Mouse (Mus musculus) limb, embryonic 13.5 days (tissue): ENCODE measurements at regions not wholly inside any gene's neighbourhood (a gene's known extent, or its start where the extent isn't known, plus 50 kb on each side); places are given as distances from the start of the nearest gene placed in this dataset.
A peak's percentile ranks its signal among the peaks of the same experiment; 100 is the strongest.
"Not testable (repeated sequence)": the region's sequence is repeated elsewhere in the genome, so short reads cannot be mapped to it uniquely, and the experiment has no call there.

Experiments
- ATAC-seq: fragments of 200-750 bp; cut with Nextera tagmentation; 2 replicates; pipeline ENCODE4 v1.8.0; 2017; ENCODE audit warnings: low read depth, moderate number of reproducible peaks, moderate TSS enrichment; ENCODE audit not compliant: low FRiP score
- H3K27ac ChIP-seq: fragments of 300-500 bp; sonication (generic); 2 replicates; pipeline ENCODE4 v1.5.1; 2015; ENCODE audit warnings: inconsistent platforms, mild to moderate bottlenecking, moderate library complexity
- H3K27me3 ChIP-seq: fragments of 300-500 bp; sonication (generic); 2 replicates; pipeline ENCODE4 v1.6.1; 2015; ENCODE audit warnings: mild to moderate bottlenecking, inconsistent platforms
- H3K36me3 ChIP-seq: fragments of 300-500 bp; sonication (generic); 2 replicates; pipeline ENCODE4 v1.6.1; 2015; ENCODE audit warnings: inconsistent platforms, mild to moderate bottlenecking, moderate library complexity
- H3K4me1 ChIP-seq: fragments of 300-500 bp; sonication (generic); 2 replicates; pipeline ENCODE4 v1.6.1; 2015; ENCODE audit warnings: inconsistent platforms
- H3K4me2 ChIP-seq: fragments of 300-500 bp; sonication (generic); replicated peaks from 2 replicates; pipeline ENCODE4 v1.6.1; 2015; ENCODE audit warnings: inconsistent platforms, mild to moderate bottlenecking, moderate library complexity
- H3K4me3 ChIP-seq: fragments of 300-500 bp; sonication (generic); 2 replicates; pipeline ENCODE4 v1.5.1; 2015; ENCODE audit warnings: moderate library complexity, mild to moderate bottlenecking, inconsistent platforms
- H3K9ac ChIP-seq: fragments of 300-500 bp; sonication (generic); 2 replicates; pipeline ENCODE4 v1.6.1; 2015; ENCODE audit warnings: mild to moderate bottlenecking, inconsistent platforms
- H3K9me3 ChIP-seq: fragments of 300-500 bp; sonication (generic); 2 replicates; pipeline ENCODE4 v1.6.1; 2016; ENCODE audit warnings: inconsistent platforms
- WGBS: fragments of 180-500 bp; shearing (Covaris S2); methylation state at CpG from one replicate; pipeline ENCODE4 v1.1.7; 2015; 5-methylcytosine and 5-hydroxymethylcytosine counted together

- H3K27ac ChIP-seq: no peak overlapping the region
- H3K36me3 ChIP-seq: no peaks in the 10 kb centered on the region
- H3K9ac ChIP-seq: no peak overlapping the region
- H3K4me2 ChIP-seq: no peak overlapping the region
- 66% methylated on average over 4 of the region's 4 CpGs for WGBS
- no peaks in the 10 kb centered on the region for H3K27me3 ChIP-seq
- no peak for ATAC-seq
- no peaks in the 10 kb centered on the region for H3K9me3 ChIP-seq
- no peaks in the 10 kb centered on the region for H3K4me1 ChIP-seq
- H3K4me3 ChIP-seq: no peak overlapping the region
Measured at GRCm38 (mm10) chr12:109764293-109764692, 164.2 kb upstream of the Rtl1 start.

GRCm38 (mm10) chr12:109766602-109767001 is 166.5 kb upstream of the Rtl1 start:
- not testable (repeated sequence) for H3K4me3 ChIP-seq, H3K4me1 ChIP-seq, H3K36me3 ChIP-seq, H3K9me3 ChIP-seq, H3K9ac ChIP-seq, H3K27me3 ChIP-seq, H3K4me2 ChIP-seq, ATAC-seq, H3K27ac ChIP-seq
- 90% methylated on average over 5 of the region's 5 CpGs for WGBS

- Histone ChIP-seq H3K4me3 (no peak overlapping the region), H3K27me3 (no peaks in the 10 kb centered on the region), H3K4me2 (no peak overlapping the region), H3K4me1 (no peaks in the 10 kb centered on the region), H3K9me3 (no peaks in the 10 kb centered on the region), H3K36me3 (no peaks in the 10 kb centered on the region), H3K27ac (no peak overlapping the region), H3K9ac (no peak overlapping the region)
- WGBS: 75% methylated on average over 2 of the region's 2 CpGs
- ATAC-seq: no peak
Measured at GRCm38 (mm10) chr12:109772543-109772942, 172.4 kb upstream of the Rtl1 start.

GRCm38 (mm10) chr12:109773909-109774313 is 173.8 kb upstream of the Rtl1 start:
- Histone ChIP-seq H3K27me3 (no peaks in the 10 kb centered on the region), H3K9me3 (no peaks in the 10 kb centered on the region), H3K4me1 (no peaks in the 10 kb centered on the region), H3K36me3 (no peaks in the 10 kb centered on the region), H3K4me3 (no peak overlapping the region), H3K9ac (no peak overlapping the region), H3K27ac (no peak overlapping the region), H3K4me2 (no peak overlapping the region)
- ATAC-seq: no peak
- WGBS: 85% methylated on average over 3 of the region's 3 CpGs

GRCm38 (mm10) chr12:109798846-109799245 is 198.7 kb upstream of the Rtl1 start:
- Histone ChIP-seq H3K4me3 (no peak overlapping the region), H3K9ac (no peak overlapping the region), H3K4me2 (no peak overlapping the region), H3K27me3 (no peaks in the 10 kb centered on the region), H3K27ac (no peak overlapping the region), H3K36me3 (no peaks in the 10 kb centered on the region), H3K9me3 (no peaks in the 10 kb centered on the region), H3K4me1 (no peaks in the 10 kb centered on the region)
- WGBS: 77% methylated on average over 3 of the region's 3 CpGs
- no peak for ATAC-seq

- no peak for ATAC-seq
- Histone ChIP-seq H3K27ac (no peak overlapping the region), H3K4me1 (no peaks in the 10 kb centered on the region), H3K4me2 (no peak overlapping the region), H3K9ac (no peak overlapping the region), H3K36me3 (no peaks in the 10 kb centered on the region), H3K4me3 (no peak overlapping the region), H3K9me3 (no peaks in the 10 kb centered on the region), H3K27me3 (no peaks in the 10 kb centered on the region)
- WGBS: 81% methylated on average over 1 of the region's 1 CpGs
Measured at GRCm38 (mm10) chr12:109799395-109799794, 199.3 kb upstream of the Rtl1 start.

- Histone ChIP-seq H3K27me3 (peaks cover 3% of the 10 kb centered on the region; the same call in 1 of the 2 replicates), H3K9me3 (no peaks in the 10 kb centered on the region), H3K36me3 (no peaks in the 10 kb centered on the region), H3K9ac (no peak overlapping the region), H3K4me2 (no peak overlapping the region), H3K27ac (no peak overlapping the region), H3K4me3 (no peak overlapping the region), H3K4me1 (peaks cover 7% of the 10 kb centered on the region)
- 86% methylated on average over 10 of the region's 10 CpGs for WGBS
- ATAC-seq: no peak
Measured at GRCm38 (mm10) chr12:109827241-109827915, 227.2 kb upstream of the Rtl1 start.

- Histone ChIP-seq H3K9ac (no peak overlapping the region), H3K36me3 (no peaks in the 10 kb centered on the region), H3K27ac (no peak overlapping the region), H3K4me3 (no peak overlapping the region), H3K4me1 (peaks cover 7% of the 10 kb centered on the region), H3K27me3 (peaks cover 12% of the 10 kb centered on the region), H3K9me3 (no peaks in the 10 kb centered on the region), H3K4me2 (0 out of 2 replicates have a peak overlapping the region, but pooled peaks have one; percentile 16)
- peak; percentile 44; the same call in 1 of the 2 replicates for ATAC-seq
- 24% methylated on average over 16 of the region's 16 CpGs for WGBS
Measured at GRCm38 (mm10) chr12:109830303-109831020, 230.3 kb upstream of the Rtl1 start.

- Histone ChIP-seq H3K36me3 (no peaks in the 10 kb centered on the region), H3K9me3 (0 out of 2 replicates have a peak, but pooled peaks cover 4% of the 10 kb centered on the region), H3K9ac (no peak overlapping the region), H3K4me1 (peaks cover 18% of the 10 kb centered on the region), H3K27me3 (peaks cover 12% of the 10 kb centered on the region), H3K4me2 (no peak overlapping the region), H3K4me3 (no peak overlapping the region), H3K27ac (no peak overlapping the region)
- ATAC-seq: no peak
- 44% methylated on average over 10 of the region's 10 CpGs for WGBS
Measured at GRCm38 (mm10) chr12:109832964-109833363, 232.8 kb upstream of the Rtl1 start.

- Histone ChIP-seq H3K4me1 (peaks cover 41% of the 10 kb centered on the region), H3K9ac (no peak overlapping the region)
- no peak for ATAC-seq
Measured at GRCm38 (mm10) chr12:109836521-109836920, 236.4 kb upstream of the Rtl1 start.

GRCm38 (mm10) chr12:109839126-109839587 is 239.0 kb upstream of the Rtl1 start:
- Histone ChIP-seq H3K27me3 (peaks cover 6% of the 10 kb centered on the region; the same call in 1 of the 2 replicates), H3K9ac (no peak overlapping the region), H3K4me3 (no peak overlapping the region), H3K4me2 (no peak overlapping the region), H3K36me3 (no peaks in the 10 kb centered on the region), H3K27ac (peak overlapping the region; percentile 61; the same call in 1 of the 2 replicates), H3K4me1 (peaks cover 41% of the 10 kb centered on the region), H3K9me3 (0 out of 2 replicates have a peak, but pooled peaks cover 4% of the 10 kb centered on the region)
- peak; percentile 68 for ATAC-seq
- 29% methylated on average over 9 of the region's 9 CpGs for WGBS

More at GRCm38 (mm10) chr12:109836521-109836920, 236.4 kb upstream of the Rtl1 start:
- Histone ChIP-seq H3K9me3 (0 out of 2 replicates have a peak, but pooled peaks cover 4% of the 10 kb centered on the region), H3K4me2 (no peak overlapping the region), H3K27me3 (peaks cover 14% of the 10 kb centered on the region), H3K27ac (no peak overlapping the region), H3K36me3 (no peaks in the 10 kb centered on the region), H3K4me3 (no peak overlapping the region)
- WGBS: 30% methylated on average over 8 of the region's 8 CpGs

- H3K4me3 ChIP-seq: no peak overlapping the region
- ATAC-seq: peak; percentile 64; the same call in 1 of the 2 replicates
- peaks cover 41% of the 10 kb centered on the region for H3K4me1 ChIP-seq
- H3K27ac ChIP-seq: peak overlapping the region; percentile 28; the same call in 1 of the 2 replicates
- 0 out of 2 replicates have a peak, but pooled peaks cover 4% of the 10 kb centered on the region for H3K9me3 ChIP-seq
- no peaks in the 10 kb centered on the region for H3K36me3 ChIP-seq
- 15% methylated on average over 14 of the region's 14 CpGs for WGBS
- peaks cover 6% of the 10 kb centered on the region; the same call in 1 of the 2 replicates for H3K27me3 ChIP-seq
- H3K9ac ChIP-seq: no peak overlapping the region
- H3K4me2 ChIP-seq: peak overlapping the region; percentile 10; the same call in 1 of the 2 replicates
Measured at GRCm38 (mm10) chr12:109839946-109840524, 239.9 kb upstream of the Rtl1 start.
